Mouse (Mus musculus): ENCODE data around the gene Cnpy4. TPM values are rescaled to one million over a fixed set of nuclear protein-coding genes. Genes with fewer than 3 reads are reported as not detected.

Cnpy4 gene
- polyA plus RNA-seq, 1 experiment from 2014 or later: 45.8 TPM

MicroRNA genes within 50 kb of the gene (microRNA counts, 519-probe panel; counts per million panel counts)
- microRNA mmu-miR-106b: 4,818 counts per million, percentile 89 among the panel's probes with 10 or more counts
- microRNA mmu-miR-25: 6,624 counts per million, percentile 99 among the panel's probes with 10 or more counts
- 5,104 counts per million, percentile 92 among the panel's probes with 10 or more counts for microRNA mmu-miR-93

Small RNA genes within 50 kb of the gene (microRNA-seq; reads per million reads assigned to microRNA genes)
- gene Mir106b: 11,549 reads per million, percentile 96 among the genes with 10 or more reads in this experiment
- gene Mir25: 796 reads per million, percentile 72 among the genes with 10 or more reads in this experiment
- 19,582 reads per million, percentile 97 among the genes with 10 or more reads in this experiment for gene Mir93

Other genes with a start within 250 kb of the Cnpy4 start
- gene Gjc3, start 224.4 kb upstream of the Cnpy4 start, polyA plus RNA-seq (2016; fragmentation: Nextera tagmentation; extraction: Ambion mirVana): 0.17 and 0.74 TPM in 2 replicates
- not detected in 2 replicates for gene Azgp1, start 206.0 kb upstream of the Cnpy4 start, polyA plus RNA-seq (2016; fragmentation: Nextera tagmentation; extraction: Ambion mirVana)
- gene Smok3a, start 166.2 kb upstream of the Cnpy4 start, polyA plus RNA-seq (2016; fragmentation: Nextera tagmentation; extraction: Ambion mirVana): not detected in 2 replicates
- gene Smok3b, start 166.1 kb upstream of the Cnpy4 start, polyA plus RNA-seq (2016; fragmentation: Nextera tagmentation; extraction: Ambion mirVana): not detected in 2 replicates
- not detected in 2 replicates for gene Smok3c, start 134.3 kb upstream of the Cnpy4 start, polyA plus RNA-seq (2016; fragmentation: Nextera tagmentation; extraction: Ambion mirVana)
- 37.3 and 41.7 TPM in 2 replicates for gene Zkscan1, start 102.4 kb upstream of the Cnpy4 start, polyA plus RNA-seq (2016; fragmentation: Nextera tagmentation; extraction: Ambion mirVana)
- 93.8 and 95.8 TPM in 2 replicates for gene Zscan21, start 70.6 kb upstream of the Cnpy4 start, polyA plus RNA-seq (2016; fragmentation: Nextera tagmentation; extraction: Ambion mirVana)
- 34.2 and 35.9 TPM in 2 replicates for gene Zfp113, start 31.7 kb upstream of the Cnpy4 start, polyA plus RNA-seq (2016; fragmentation: Nextera tagmentation; extraction: Ambion mirVana)
- gene Cops6, start 26.4 kb upstream of the Cnpy4 start, polyA plus RNA-seq (2016; fragmentation: Nextera tagmentation; extraction: Ambion mirVana): 270 and 286 TPM in 2 replicates
- gene Ap4m1, start 15.5 kb upstream of the Cnpy4 start, polyA plus RNA-seq (2016; fragmentation: Nextera tagmentation; extraction: Ambion mirVana): 25.7 and 28.6 TPM in 2 replicates
- gene Mcm7, start 15.1 kb upstream of the Cnpy4 start, polyA plus RNA-seq (2016; fragmentation: Nextera tagmentation; extraction: Ambion mirVana): 179 and 180 TPM in 2 replicates
- gene Taf6, start within 50 bp of the Cnpy4 start, polyA plus RNA-seq (2016; fragmentation: Nextera tagmentation; extraction: Ambion mirVana): 102 and 109 TPM in 2 replicates
- 10.9 and 12.8 TPM in 2 replicates for gene Mblac1, start 6.8 kb downstream of the Cnpy4 start, polyA plus RNA-seq (2016; fragmentation: Nextera tagmentation; extraction: Ambion mirVana)
- not detected in 2 replicates for gene Nxpe5, start 38.4 kb downstream of the Cnpy4 start, polyA plus RNA-seq (2016; fragmentation: Nextera tagmentation; extraction: Ambion mirVana)
- gene Lamtor4, start 68.0 kb downstream of the Cnpy4 start, polyA plus RNA-seq (2016; fragmentation: Nextera tagmentation; extraction: Ambion mirVana): 54.0 and 60.7 TPM in 2 replicates
- gene BC037034, start 76.5 kb downstream of the Cnpy4 start, polyA plus RNA-seq (2016; fragmentation: Nextera tagmentation; extraction: Ambion mirVana): 18.9 and 20.4 TPM in 2 replicates
- gene Gal3st4, start 85.4 kb downstream of the Cnpy4 start, polyA plus RNA-seq (2016; fragmentation: Nextera tagmentation; extraction: Ambion mirVana): 3.6 and 4.4 TPM in 2 replicates
- gene Gm43720, start 92.5 kb downstream of the Cnpy4 start, polyA plus RNA-seq (2016; fragmentation: Nextera tagmentation; extraction: Ambion mirVana): 0.12 and 0.23 TPM in 2 replicates
- 164 and 168 TPM in 2 replicates for gene Gpc2, start 92.5 kb downstream of the Cnpy4 start, polyA plus RNA-seq (2016; fragmentation: Nextera tagmentation; extraction: Ambion mirVana)
- gene Stag3, start 92.8 kb downstream of the Cnpy4 start, polyA plus RNA-seq (2016; fragmentation: Nextera tagmentation; extraction: Ambion mirVana): 4.6 and 6.9 TPM in 2 replicates
- gene Pvrig, start 154.5 kb downstream of the Cnpy4 start, polyA plus RNA-seq (2016; fragmentation: Nextera tagmentation; extraction: Ambion mirVana): not detected in 2 replicates